Mouse (Mus musculus): ENCODE results near the gene Myo1d.

- TF ChIP-seq CTCF (IDR thresholded peaks at IDR 0.05; ENCODE audit: extremely low read depth, insufficient read depth, low read length), result no peak
- no peak for TF ChIP-seq POLR2A (IDR thresholded peaks at IDR 0.05; ENCODE audit: extremely low read depth, insufficient read depth, low read length)
These were observed 266.0 kb downstream of the Myo1d start for GRCm38 (mm10) chr11:80513796-80514195.
